Mouse (Mus musculus): ENCODE data around the gene Sema4b. TPM values are rescaled to one million over a fixed set of nuclear protein-coding genes. Genes with fewer than 3 reads are reported as not detected.

Gene Sema4b
- total RNA-seq, 2 experiments from 2014 or later = 5.4 to 5.6 TPM

- DNase-seq (ENCODE audit: low spot score in 2 of 2) = no peak
Observed at GRCm38 (mm10) chr7:80195576-80196263, 9.1 kb downstream of the Sema4b start.

- no peak for DNase-seq (ENCODE audit: low spot score in 2 of 2)
Observed at GRCm38 (mm10) chr7:80197371-80197770, 10.7 kb downstream of the Sema4b start.

DNA sequence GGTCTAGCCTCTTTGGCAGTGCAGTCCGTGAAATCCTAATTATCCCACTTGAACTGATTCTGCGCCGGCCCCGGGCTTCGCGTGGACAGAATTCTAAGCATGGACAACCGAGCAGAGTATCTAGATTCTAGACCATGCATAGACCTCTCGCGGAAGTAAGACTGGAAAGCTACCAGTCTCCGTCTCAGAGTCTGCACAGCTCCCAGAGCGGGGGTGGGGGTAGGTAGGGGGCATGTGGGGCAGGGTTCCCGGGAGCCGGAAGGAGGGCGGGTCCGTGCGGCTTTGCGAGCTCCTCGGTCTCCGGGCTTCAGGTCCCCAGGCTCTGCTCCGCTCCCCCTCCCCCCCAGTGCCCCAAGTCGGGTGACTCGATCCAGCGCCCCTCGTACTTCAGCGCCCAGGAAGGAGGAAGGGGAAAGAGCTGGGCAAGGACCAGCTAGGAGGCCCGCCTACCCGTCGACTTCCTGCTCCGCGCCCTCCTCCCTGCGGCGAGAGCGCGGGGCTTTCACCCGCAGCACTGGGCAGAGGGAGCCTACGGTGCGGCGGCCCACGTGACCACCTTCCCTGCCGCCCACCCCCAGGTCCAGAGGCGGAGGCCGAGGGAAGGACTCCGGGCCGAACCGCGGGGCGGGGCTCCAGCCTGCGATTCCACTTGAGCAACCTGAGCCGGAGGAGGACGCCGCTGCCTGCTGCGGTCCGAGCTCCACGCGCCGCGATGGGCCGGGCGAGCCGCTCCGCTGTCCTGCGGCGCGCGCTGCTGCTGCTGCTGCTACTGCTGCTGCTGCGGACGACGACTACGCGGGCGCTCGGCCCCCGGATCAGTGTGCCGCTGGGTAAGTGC lies 11.5 kb downstream of the Sema4b start:
- peak; percentile 66 to 80 for DNase-seq (ENCODE audit: low spot score in 2 of 2)

DNA sequence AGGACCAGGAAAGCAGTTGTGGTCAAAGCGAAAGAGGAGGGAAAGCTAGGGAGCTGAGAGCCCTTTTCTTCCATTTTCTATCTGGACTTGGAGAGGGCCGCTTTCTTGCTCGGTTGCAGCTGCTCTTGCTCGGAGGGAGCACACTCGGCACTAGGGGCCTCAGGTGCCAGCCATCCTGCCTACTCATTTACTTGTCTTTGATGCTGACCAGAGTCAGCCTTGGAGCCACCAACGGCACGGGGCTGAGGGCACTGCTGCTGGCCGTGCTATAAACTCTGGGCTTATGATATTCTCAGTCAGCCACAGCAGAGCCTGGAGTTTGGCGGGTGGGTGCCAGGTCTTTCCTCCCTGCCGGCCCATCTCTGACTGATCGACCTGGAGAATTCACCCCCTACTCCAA lies 12.2 kb downstream of the Sema4b start:
- DNase-seq (ENCODE audit: low spot score in 2 of 2) = no peak

GRCm38 (mm10) chr7:80199286-80199685 lies 12.6 kb downstream of the Sema4b start:
- no peak for DNase-seq (ENCODE audit: low spot score in 2 of 2)

DNA sequence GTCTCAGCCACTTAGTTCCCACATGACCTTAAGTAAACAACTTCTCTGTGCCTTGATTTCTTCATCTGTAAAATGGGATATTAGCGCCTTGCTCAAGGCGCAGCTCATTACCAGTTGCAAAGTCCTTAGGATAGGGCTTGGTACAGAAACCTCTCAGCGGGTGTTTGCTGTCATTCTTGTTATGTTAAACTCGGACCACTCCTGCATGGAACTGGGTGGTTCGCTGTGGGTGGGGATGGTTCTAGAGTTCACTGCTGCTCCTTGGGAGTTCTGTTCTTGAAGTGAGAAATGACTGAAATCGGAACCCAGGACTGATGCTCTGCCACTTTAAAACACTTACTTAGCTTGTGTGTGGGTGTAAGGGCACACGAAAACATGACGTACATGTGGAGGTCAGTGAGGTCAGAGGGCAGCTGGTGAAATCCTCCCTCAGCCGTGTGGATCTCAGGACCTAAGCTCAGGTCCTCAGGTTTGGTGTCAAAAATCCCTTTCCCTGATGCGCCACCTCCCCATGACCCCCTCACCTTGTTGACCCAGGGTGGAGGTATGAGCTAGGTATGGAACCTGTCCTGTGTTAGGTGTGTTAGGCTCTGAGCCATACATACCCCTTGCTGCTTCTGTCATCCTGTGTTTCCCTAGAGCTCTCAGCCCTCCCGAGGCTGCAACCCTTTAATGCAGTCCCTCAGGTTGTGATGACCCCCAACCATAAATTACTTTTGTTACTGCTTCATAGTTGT lies 13.4 kb downstream of the Sema4b start:
- DNase-seq (ENCODE audit: low spot score in 2 of 2) = no peak

DNA sequence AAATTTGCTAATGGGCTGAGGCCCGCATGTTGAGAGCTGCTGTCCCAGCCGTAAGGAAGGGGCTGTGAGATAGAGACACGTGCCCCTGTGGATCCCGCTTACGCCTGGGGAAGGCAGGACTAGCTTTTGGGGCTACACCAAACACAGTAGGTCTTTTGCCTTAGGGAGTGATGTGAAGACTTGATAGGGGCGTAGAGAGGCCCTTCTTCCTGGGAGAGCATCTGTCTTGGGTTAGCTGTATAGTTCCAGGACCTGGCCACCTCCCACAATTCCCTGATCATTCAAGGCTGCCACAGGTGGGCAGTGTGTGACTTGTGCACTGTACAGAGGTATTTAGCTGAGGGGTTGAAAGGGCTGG lies 13.9 kb downstream of the Sema4b start:
- DNase-seq (ENCODE audit: low spot score in 2 of 2) = no peak

DNA sequence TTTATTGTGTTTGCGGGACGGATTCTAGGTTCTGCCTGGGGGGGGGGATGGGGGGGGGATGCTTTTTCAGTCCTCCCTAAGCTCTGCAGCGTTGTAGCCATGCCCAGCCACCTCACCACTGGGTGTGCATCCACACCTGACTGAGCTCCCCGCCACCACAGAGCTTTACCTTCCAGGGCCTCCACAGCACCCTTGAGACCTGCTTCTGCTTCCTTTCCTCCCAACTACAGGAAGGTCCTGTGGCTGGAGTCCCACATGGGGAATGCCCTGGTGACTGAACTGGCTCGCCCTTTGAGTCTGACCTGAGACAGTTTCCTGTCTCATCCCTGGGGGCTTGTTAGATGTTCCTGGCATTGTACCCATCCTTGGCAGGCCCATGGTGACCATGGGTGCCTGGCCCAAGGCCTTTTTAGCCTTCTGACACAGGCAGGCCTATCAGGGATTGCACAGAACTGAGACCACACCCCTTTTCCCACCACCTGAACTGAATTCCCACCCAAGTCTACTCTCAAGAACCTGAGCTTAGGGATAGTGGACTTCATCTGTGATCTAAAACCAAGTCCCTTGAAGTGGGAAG lies 14.4 kb downstream of the Sema4b start:
- no peak for DNase-seq (ENCODE audit: low spot score in 2 of 2)

DNA sequence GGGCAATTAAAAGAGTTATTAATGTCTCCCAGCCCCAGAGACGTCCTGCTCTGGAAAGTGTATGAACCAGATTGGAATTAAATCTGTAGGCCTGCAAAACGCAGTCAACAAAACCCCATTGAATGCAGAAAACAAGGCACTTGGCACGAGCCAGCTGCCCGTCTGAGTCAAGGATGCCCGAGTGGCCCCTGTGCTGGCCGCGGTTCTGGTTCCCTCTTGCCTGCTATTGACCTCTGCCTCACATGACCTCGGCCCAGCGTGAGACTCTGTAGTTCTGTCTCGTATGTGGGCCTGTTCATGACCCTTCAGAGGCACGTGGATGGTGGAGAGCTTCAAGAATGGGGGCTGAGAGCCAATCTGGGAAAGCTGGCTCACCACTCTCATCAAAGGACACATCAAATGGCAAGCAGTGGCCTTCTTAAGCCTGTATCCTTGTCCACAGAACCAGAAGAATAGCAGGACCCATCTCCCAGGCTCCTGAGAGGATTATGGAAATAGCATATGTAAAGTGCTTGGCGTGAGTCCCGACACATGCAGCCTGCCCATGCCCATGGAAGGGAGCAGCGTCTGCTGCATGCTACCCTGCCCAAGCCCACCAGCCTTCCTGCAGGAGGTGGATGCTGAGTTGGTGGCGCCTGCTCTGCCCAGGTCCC lies 15.4 kb downstream of the Sema4b start:
- DNase-seq (ENCODE audit: low spot score in 2 of 2) = no peak

- DNase-seq (ENCODE audit: low spot score in 2 of 2) = no peak
Observed at GRCm38 (mm10) chr7:80202961-80203360, 16.3 kb downstream of the Sema4b start.

GRCm38 (mm10) chr7:80203638-80204096 lies 17.0 kb downstream of the Sema4b start:
- no peak for DNase-seq (ENCODE audit: low spot score in 2 of 2)

- DNase-seq (ENCODE audit: low spot score in 2 of 2) = no peak
Observed at GRCm38 (mm10) chr7:80204362-80204761, 17.7 kb downstream of the Sema4b start.

- DNase-seq (ENCODE audit: low spot score in 2 of 2) = no peak
Observed at GRCm38 (mm10) chr7:80204961-80205360, 18.3 kb downstream of the Sema4b start.

DNA sequence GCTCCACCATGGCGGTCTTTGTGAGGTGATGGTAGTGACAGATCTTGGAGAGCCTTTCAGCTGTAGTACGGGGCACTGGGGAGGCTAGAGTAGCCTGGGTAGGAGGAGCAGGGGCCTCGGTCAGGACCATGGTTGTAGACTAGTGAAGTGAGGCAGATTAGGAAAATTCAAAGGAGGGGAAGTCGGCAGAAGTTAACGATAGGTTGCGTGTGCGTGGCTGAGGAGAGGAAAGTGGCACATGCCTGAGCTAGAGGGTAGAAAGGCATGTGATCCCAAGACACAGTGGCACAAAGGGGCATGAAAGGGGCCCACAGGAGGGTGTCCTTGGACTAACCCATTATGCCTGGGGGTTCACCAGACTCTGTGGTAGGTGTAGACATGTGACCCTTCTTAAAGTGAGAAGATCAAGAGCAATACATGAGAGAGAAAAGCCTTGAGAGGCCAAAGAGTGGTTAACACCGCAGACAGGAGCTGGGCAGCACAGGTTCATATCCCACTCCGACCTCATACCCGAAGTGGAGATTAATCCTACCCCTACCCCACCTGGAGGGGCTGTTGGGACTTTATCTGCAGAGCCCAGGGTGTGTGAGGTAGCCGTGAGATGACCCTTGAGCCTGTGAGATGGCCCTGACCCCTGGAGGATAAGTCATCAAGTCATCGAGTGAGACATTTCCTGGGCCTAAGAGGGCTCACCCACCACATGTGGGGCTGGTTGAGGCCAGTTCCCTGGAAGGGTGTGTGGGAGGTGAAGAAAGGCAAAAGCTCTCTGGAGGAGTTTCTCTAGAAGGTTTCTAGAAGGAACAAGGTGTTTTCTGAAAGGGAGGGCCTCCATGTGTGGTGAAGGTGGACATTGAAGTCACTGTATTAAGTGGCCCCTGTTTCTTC lies 19.3 kb downstream of the Sema4b start:
- DNase-seq (ENCODE audit: low spot score in 2 of 2) = no peak

- no peak for DNase-seq (ENCODE audit: low spot score in 2 of 2)
Observed at GRCm38 (mm10) chr7:80207314-80207731, 20.7 kb downstream of the Sema4b start.

- no peak for DNase-seq (ENCODE audit: low spot score in 2 of 2)
Observed at GRCm38 (mm10) chr7:80208026-80208642, 21.5 kb downstream of the Sema4b start.

DNA sequence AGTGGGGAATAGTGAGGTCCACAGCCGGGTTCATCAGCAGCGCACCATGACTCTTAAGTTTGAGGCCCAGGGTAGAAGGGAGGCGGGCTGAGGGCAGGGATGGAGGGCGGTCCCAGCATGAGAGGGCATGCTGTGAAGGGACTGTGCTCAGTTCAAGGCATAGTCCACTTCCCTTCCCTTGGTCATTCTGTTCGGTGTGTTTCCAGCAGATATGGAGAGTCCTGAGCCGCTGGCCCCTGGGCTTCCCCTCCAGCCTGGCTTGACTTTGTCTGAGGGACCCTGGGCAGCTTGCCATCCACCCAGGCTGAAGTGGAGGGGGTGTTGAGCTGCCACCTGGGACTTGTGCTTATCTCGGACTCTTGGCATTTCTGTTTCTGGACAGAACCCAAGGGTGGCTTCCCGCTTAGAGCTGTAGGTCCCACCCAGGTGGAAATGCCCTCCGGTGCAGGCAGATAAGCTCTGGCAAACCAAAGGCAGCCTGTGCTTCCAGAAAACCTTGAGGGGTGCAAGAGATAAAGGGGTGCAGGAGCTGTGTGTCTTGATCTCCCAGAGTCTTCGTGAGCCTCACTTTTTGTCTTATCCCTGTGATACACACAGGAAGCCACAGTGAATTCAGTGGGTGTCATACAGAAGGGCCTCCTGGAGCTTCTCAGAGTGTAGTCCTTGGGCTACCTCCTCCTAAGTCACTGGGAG lies 22.2 kb downstream of the Sema4b start:
- DNase-seq (ENCODE audit: low spot score in 2 of 2) = no peak

GRCm38 (mm10) chr7:80209669-80210068 lies 23.0 kb downstream of the Sema4b start:
- DNase-seq (ENCODE audit: low spot score in 2 of 2) = no peak

DNA sequence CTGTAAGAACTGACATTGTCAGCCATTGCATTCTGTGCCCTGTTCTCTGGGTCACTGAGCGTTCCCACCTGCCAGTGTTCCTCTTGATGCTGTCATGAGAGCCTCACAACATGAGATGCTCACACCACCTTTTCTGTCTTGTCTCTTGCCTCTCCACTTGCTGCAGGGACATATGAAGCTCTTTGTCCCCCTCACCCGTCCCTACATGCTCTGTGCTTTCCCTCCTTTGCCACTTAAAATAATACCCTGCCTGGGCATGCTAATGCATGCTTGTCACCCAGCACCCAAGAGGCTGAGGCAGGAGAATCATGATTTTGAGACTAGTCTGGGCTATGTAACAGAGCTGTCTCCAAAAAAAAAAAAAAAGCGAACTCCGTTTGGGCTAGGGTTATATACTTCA lies 24.3 kb downstream of the Sema4b start:
- no peak for DNase-seq (ENCODE audit: low spot score in 2 of 2)
